Mouse (Mus musculus) right cerebral cortex, adult 18-20 months (tissue): ENCODE data around the gene Fbxo28.
"Not testable (repeated sequence)": the region's sequence is repeated elsewhere in the genome, so short reads cannot be mapped to it uniquely, and the experiment has no call there.

Experiments
- DNase-seq: peaks from one replicate; pipeline ENCODE4 v3.0.0; 2022; ENCODE audit warnings: mixed read lengths

Gene Fbxo28

GRCm38 (mm10) chr1:182340281-182340680 is 1.1 kb downstream of the Fbxo28 start:
- DNase-seq = no peak

GRCm38 (mm10) chr1:182338961-182339565 is 2.4 kb downstream of the Fbxo28 start:
- DNase-seq = no peak

- no peak for DNase-seq
Measured at GRCm38 (mm10) chr1:182333766-182334437, 7.5 kb downstream of the Fbxo28 start.

GRCm38 (mm10) chr1:182332090-182333034 is 9.1 kb downstream of the Fbxo28 start:
- DNase-seq = no peak

- no peak for DNase-seq
Measured at GRCm38 (mm10) chr1:182325919-182326318, 15.5 kb downstream of the Fbxo28 start.

GRCm38 (mm10) chr1:182324552-182324951 is 16.9 kb downstream of the Fbxo28 start:
- no peak for DNase-seq

GRCm38 (mm10) chr1:182323139-182323538 is 18.3 kb downstream of the Fbxo28 start:
- DNase-seq = no peak

- no peak for DNase-seq
Measured at GRCm38 (mm10) chr1:182314201-182314600, 27.2 kb downstream of the Fbxo28 start.

- no peak for DNase-seq
Measured at GRCm38 (mm10) chr1:182313181-182313580, 28.2 kb downstream of the Fbxo28 start.

- DNase-seq = no peak
Measured at GRCm38 (mm10) chr1:182311376-182311775, 30.1 kb downstream of the Fbxo28 start.

- no peak for DNase-seq
Measured at GRCm38 (mm10) chr1:182310316-182310715, 31.1 kb downstream of the Fbxo28 start.

- no peak for DNase-seq
Measured at GRCm38 (mm10) chr1:182309403-182309802, 32.0 kb downstream of the Fbxo28 start.

- DNase-seq = no peak
Measured at GRCm38 (mm10) chr1:182302916-182303315, 38.5 kb downstream of the Fbxo28 start.

- DNase-seq = peak; percentile 52
Measured at GRCm38 (mm10) chr1:182302176-182302870, 39.1 kb downstream of the Fbxo28 start.

- no peak for DNase-seq
Measured at GRCm38 (mm10) chr1:182297821-182298220, 43.6 kb downstream of the Fbxo28 start.

- no peak for DNase-seq
Measured at GRCm38 (mm10) chr1:182297246-182297645, 44.2 kb downstream of the Fbxo28 start.

- no peak for DNase-seq
Measured at GRCm38 (mm10) chr1:182296816-182297215, 44.6 kb downstream of the Fbxo28 start.

- DNase-seq = no peak
Measured at GRCm38 (mm10) chr1:182296141-182296540, 45.3 kb downstream of the Fbxo28 start.

- DNase-seq = no peak
Measured at GRCm38 (mm10) chr1:182292291-182292690, 49.1 kb downstream of the Fbxo28 start.

GRCm38 (mm10) chr1:182290741-182291140 is 50.7 kb downstream of the Fbxo28 start:
- DNase-seq = not testable (repeated sequence)

- DNase-seq = no peak
Measured at GRCm38 (mm10) chr1:182289781-182290180, 51.6 kb downstream of the Fbxo28 start.

- DNase-seq = no peak
Measured at GRCm38 (mm10) chr1:182288601-182289000, 52.8 kb downstream of the Fbxo28 start.

GRCm38 (mm10) chr1:182287781-182288180 is 53.6 kb downstream of the Fbxo28 start:
- DNase-seq = no peak
